Mouse (Mus musculus) hindbrain, postnatal 0 days (tissue): ENCODE measurements around the gene Pla2g1b. TPM values are rescaled to one million over a fixed set of nuclear protein-coding genes. Genes with fewer than 3 reads are reported as not detected.
A peak's percentile ranks its signal among the peaks of the same experiment; 100 is the strongest.

Experiments used
- ATAC-seq: fragments of 200-750 bp; cut with Nextera tagmentation; 2 replicates; pipeline ENCODE4 v1.8.0; 2017; ENCODE audit warnings: mild to moderate bottlenecking, moderate TSS enrichment, moderate library complexity
- DNase-seq: peaks from one replicate; pipeline ENCODE4 v3.0.0-alpha.2; 2015; ENCODE audit warnings: low spot score
- H3K27ac ChIP-seq: fragments of 300-500 bp; sonication (generic); 2 replicates; pipeline ENCODE4 v1.5.1; 2014; ENCODE audit warnings: mild to moderate bottlenecking
- H3K27me3 ChIP-seq: fragments of 300-500 bp; sonication (generic); 2 replicates; pipeline ENCODE4 v1.6.1; 2014; ENCODE audit warnings: low read length, mixed read lengths; ENCODE audit not compliant: insufficient read depth
- H3K36me3 ChIP-seq: fragments of 300-500 bp; sonication (generic); 2 replicates; pipeline ENCODE4 v1.6.1; 2014; ENCODE audit warnings: low read length, mixed read lengths; ENCODE audit not compliant: insufficient read depth
- H3K4me1 ChIP-seq: fragments of 300-500 bp; sonication (generic); 2 replicates; pipeline ENCODE4 v1.6.1; 2014; ENCODE audit warnings: antibody characterized with exemption, low read length, mixed read lengths; ENCODE audit not compliant: insufficient read depth
- H3K4me2 ChIP-seq: fragments of 300-500 bp; sonication (generic); 2 replicates; pipeline ENCODE4 v1.6.1; 2014; ENCODE audit warnings: low read depth, mild to moderate bottlenecking, low read length, moderate library complexity, mixed read lengths
- H3K4me3 ChIP-seq: fragments of 300-500 bp; sonication (generic); 2 replicates; pipeline ENCODE4 v1.5.1; 2014; ENCODE audit warnings: low read length
- H3K9ac ChIP-seq: fragments of 300-500 bp; sonication (generic); replicated peaks from 2 replicates; pipeline ENCODE4 v1.6.1; 2014; ENCODE audit warnings: mild to moderate bottlenecking, low read length, moderate library complexity, mixed read lengths
- H3K9me3 ChIP-seq: fragments of 300-500 bp; sonication (generic); 2 replicates; pipeline ENCODE4 v1.6.1; 2016; ENCODE audit warnings: low read length, mixed read lengths
- CTCF ChIP-seq: IDR thresholded peaks from 2 replicates; pipeline ENCODE4 v1.5.1; 2016; ENCODE audit warnings: antibody characterized with exemption, control low read depth, low read depth
- WGBS: fragments of 180-500 bp; shearing (Covaris S2); extraction: QIAGEN DNeasy Blood & Tissue Kit; methylation state at CpG from one replicate; pipeline ENCODE4 v1.1.7; 2014; 5-methylcytosine and 5-hydroxymethylcytosine counted together
- polyA plus RNA-seq: library from polyadenylated mRNA; unstranded; fragments of >200 nt; fragmentation: Nextera tagmentation; extraction: Ambion mirVana; gene quantifications from 2 replicates; pipeline ENCODE4 v1.2.1, GENCODE M21; 2015
- total RNA-seq: library from RNA; depleted of rRNA; stranded (reverse); fragments of >200 nt; gene quantifications from 2 replicates; pipeline ENCODE4 v1.2.3, GENCODE M21; 2014

Gene Pla2g1b
- total and polyA plus RNA-seq, 2 experiments from 2014 or later, result not detected

- H3K9ac ChIP-seq, result peak within 1 kb of the TSS; percentile 88
- H3K9me3 ChIP-seq, result no peaks in the 10 kb centered on the region
- ATAC-seq (peak; percentile 85), DNase-seq (peak; percentile 94)
- H3K4me2 ChIP-seq, result peak within 1 kb of the TSS; percentile 85
- no peaks in the 10 kb centered on the region for H3K36me3 ChIP-seq
- peak within 1 kb of the TSS; percentile 89 for H3K4me3 ChIP-seq
- peak within 1 kb of the TSS; percentile 71 for H3K27ac ChIP-seq
- no peaks in the 10 kb centered on the region for H3K27me3 ChIP-seq
- under 1% methylated on average over 67 of the region's 74 CpGs for WGBS
- TF ChIP-seq CTCF, result peak; percentile 89
- H3K4me1 ChIP-seq, result peaks cover 32% of the 10 kb centered on the region
Measured at GRCm38 (mm10) chr5:115506454-115507201, 40.6 kb downstream of the Pla2g1b start, which contains the start of gene Pxn. TSS of gene Pxn (plus strand) at chr5:115506676.

GRCm38 (mm10) chr5:115507267-115507980 lies 41.4 kb downstream of the Pla2g1b start:
- H3K9ac ChIP-seq, result peak overlapping the region; percentile 88
- DNase-seq, result no peak
- H3K9me3 ChIP-seq, result no peaks in the 10 kb centered on the region
- H3K27me3 ChIP-seq, result no peaks in the 10 kb centered on the region
- no peak for TF ChIP-seq CTCF
- H3K4me3 ChIP-seq, result peak overlapping the region; percentile 89
- H3K4me1 ChIP-seq, result peaks cover 32% of the 10 kb centered on the region
- WGBS, result 15% methylated on average over 12 of the region's 12 CpGs
- H3K36me3 ChIP-seq, result no peaks in the 10 kb centered on the region
- H3K27ac ChIP-seq, result peak overlapping the region; percentile 45; the same call in 1 of the 2 replicates
- ATAC-seq, result no peak
- H3K4me2 ChIP-seq, result peak overlapping the region; percentile 85

- Histone ChIP-seq H3K4me3 (peak overlapping the region; percentile 89), H3K4me1 (peaks cover 32% of the 10 kb centered on the region), H3K9ac (peak overlapping the region; percentile 88), H3K27me3 (no peaks in the 10 kb centered on the region), H3K4me2 (peak overlapping the region; percentile 85), H3K9me3 (no peaks in the 10 kb centered on the region), H3K36me3 (no peaks in the 10 kb centered on the region), H3K27ac (peak overlapping the region; percentile 69; the same call in 1 of the 2 replicates)
- ATAC-seq (no peak), DNase-seq (no peak)
- TF ChIP-seq CTCF, result no peak
- WGBS, result 26% methylated on average over 18 of the region's 18 CpGs
Measured at GRCm38 (mm10) chr5:115507981-115508858, 42.2 kb downstream of the Pla2g1b start.

- no peaks in the 10 kb centered on the region for H3K36me3 ChIP-seq
- 19% methylated on average over 10 of the region's 10 CpGs for WGBS
- H3K9ac ChIP-seq, result peak overlapping the region; percentile 88; the same call in 1 of the 2 replicates
- no peaks in the 10 kb centered on the region for H3K9me3 ChIP-seq
- ATAC-seq (0 out of 2 replicates have a peak, but pooled peaks have one; percentile 30), DNase-seq (no peak)
- H3K4me3 ChIP-seq, result peak overlapping the region; percentile 89
- no peak for TF ChIP-seq CTCF
- peak overlapping the region; percentile 69; the same call in 1 of the 2 replicates for H3K27ac ChIP-seq
- H3K4me2 ChIP-seq, result peak overlapping the region; percentile 85
- H3K27me3 ChIP-seq, result no peaks in the 10 kb centered on the region
- H3K4me1 ChIP-seq, result peaks cover 32% of the 10 kb centered on the region
Measured at GRCm38 (mm10) chr5:115508859-115509147, 42.7 kb downstream of the Pla2g1b start.

GRCm38 (mm10) chr5:115509321-115509761 lies 43.3 kb downstream of the Pla2g1b start:
- Histone ChIP-seq H3K4me3 (peak overlapping the region; percentile 89), H3K4me1 (peaks cover 32% of the 10 kb centered on the region), H3K27ac (peak overlapping the region; percentile 69), H3K36me3 (no peaks in the 10 kb centered on the region), H3K9me3 (no peaks in the 10 kb centered on the region), H3K4me2 (peak overlapping the region; percentile 85), H3K9ac (no peak overlapping the region; the same call in 1 of the 2 replicates), H3K27me3 (no peaks in the 10 kb centered on the region)
- TF ChIP-seq CTCF, result no peak
- peak; percentile 58 for DNase-seq
- peak; percentile 24; the same call in 1 of the 2 replicates for ATAC-seq
- 18% methylated on average over 15 of the region's 15 CpGs for WGBS
